Mouse (Mus musculus): ENCODE measurements around the gene Wasf3.
"Not testable (repeated sequence)": the region's sequence is repeated elsewhere in the genome, so short reads cannot be mapped to it uniquely, and the experiment has no call there.

Wasf3 gene

GRCm38 (mm10) chr5:146451592-146452254, 66.9 kb downstream of the Wasf3 start:
- no peak for DNase-seq

- peak; percentile 46 for DNase-seq
These were observed 68.8 kb downstream of the Wasf3 start for GRCm38 (mm10) chr5:146453556-146453955.

GRCm38 (mm10) chr5:146461612-146462011, 76.8 kb downstream of the Wasf3 start:
- no peak for DNase-seq

- DNase-seq: peak; percentile 52
These were observed 81.9 kb downstream of the Wasf3 start for GRCm38 (mm10) chr5:146466663-146467062.

- no peak for DNase-seq
These were observed 83.5 kb downstream of the Wasf3 start for GRCm38 (mm10) chr5:146468311-146468710.

GRCm38 (mm10) chr5:146470821-146471220, 86.0 kb downstream of the Wasf3 start:
- DNase-seq: no peak

GRCm38 (mm10) chr5:146471311-146471710, 86.5 kb downstream of the Wasf3 start:
- DNase-seq: no peak

GRCm38 (mm10) chr5:146471821-146472220, 87.0 kb downstream of the Wasf3 start:
- no peak for DNase-seq

- DNase-seq: peak; percentile 37
These were observed 94.8 kb downstream of the Wasf3 start for GRCm38 (mm10) chr5:146479564-146479963.

GRCm38 (mm10) chr5:146481665-146482064, 96.9 kb downstream of the Wasf3 start, which contains the start of gene Gm6408:
TSS of gene Gm6408 (plus strand) at chr5:146481965.
- not testable (repeated sequence) for DNase-seq

- peak; percentile 27 for DNase-seq
These were observed 104.2 kb downstream of the Wasf3 start for GRCm38 (mm10) chr5:146488959-146489358.

- DNase-seq: not testable (repeated sequence)
These were observed 106.3 kb downstream of the Wasf3 start, which contains the start of gene Gm6370 for GRCm38 (mm10) chr5:146491063-146491462. TSS of gene Gm6370 (plus strand) at chr5:146491363.

- not testable (repeated sequence) for DNase-seq
These were observed 117.3 kb downstream of the Wasf3 start, which contains the start of gene 4930449I24Rik for GRCm38 (mm10) chr5:146502099-146502498. TSS of gene 4930449I24Rik (plus strand) at chr5:146502399.

- DNase-seq: not testable (repeated sequence)
These were observed 129.0 kb downstream of the Wasf3 start, which contains the start of gene Gm3402 for GRCm38 (mm10) chr5:146513823-146514222. TSS of gene Gm3402 (plus strand) at chr5:146514123.
